Comparison of ENCODE assay signal across 15 mouse cellular contexts in the genomic region with DNA sequence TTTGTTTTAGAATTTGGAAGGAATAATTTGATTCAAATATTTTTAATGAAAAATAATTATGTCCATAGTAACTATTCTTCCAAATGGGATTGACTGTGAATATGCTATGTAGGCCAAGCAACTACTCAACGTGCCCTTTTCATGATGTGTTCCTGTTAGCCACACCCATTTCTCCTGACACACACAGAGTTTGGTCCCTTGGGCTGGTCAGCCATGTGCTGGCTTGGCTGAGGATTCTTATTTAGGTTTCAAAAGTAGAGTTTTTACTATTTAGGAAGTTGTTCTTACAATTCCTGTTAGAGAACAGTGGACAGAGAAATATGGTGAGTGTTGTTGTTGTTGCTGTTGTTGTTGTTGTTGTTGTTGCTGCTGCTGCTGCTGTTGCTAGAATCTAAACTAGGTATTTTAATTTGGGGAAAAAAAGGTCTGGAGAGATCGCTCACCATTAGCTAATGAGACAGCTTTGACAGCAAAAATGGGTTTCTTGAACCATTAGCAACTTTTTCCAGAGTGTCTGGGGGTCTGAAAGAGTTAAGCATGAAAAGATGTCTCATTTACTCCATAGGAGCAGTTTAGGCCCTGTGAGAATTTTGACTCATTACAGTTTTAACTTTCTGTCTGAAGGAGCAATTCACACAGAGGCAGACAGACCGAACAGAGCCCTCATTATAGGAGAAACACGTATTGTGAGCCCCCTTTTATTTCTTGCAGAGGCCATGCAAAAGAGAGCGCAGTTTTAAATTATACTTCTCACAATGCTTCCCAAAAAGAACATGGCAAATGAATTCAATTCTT.
"Had no signal": no experiment of that assay in that cellular context is flagged by ENCODE, and none has a peak within 500 bp of the region (broad histone marks: within the 10 kb centered on the region; RNA-seq: fewer than 3 reads in every experiment).

No protein-coding gene starts in this region.

- ATAC-seq: midbrain, embryonic 16.5 days had no signal

- H3K4me2 ChIP-seq: liver, embryonic 13.5 days; midbrain, embryonic 12.5 days; neural tube, embryonic 13.5 days had no signal

- H3K27ac ChIP-seq: liver, embryonic 13.5 days; midbrain, embryonic 12.5 days; neural tube, embryonic 13.5 days had no signal

- H3K4me3 ChIP-seq: liver, embryonic 13.5 days; midbrain, embryonic 12.5 days; myocyte; neural tube, embryonic 13.5 days had no signal

- H3K9ac ChIP-seq: liver, embryonic 13.5 days; midbrain, embryonic 12.5 days; neural tube, embryonic 13.5 days had no signal

- H3K4me1 ChIP-seq: liver, embryonic 13.5 days had no signal

- H3K9me3 ChIP-seq: liver, embryonic 13.5 days; midbrain, embryonic 12.5 days; neural tube, embryonic 13.5 days had no signal

- H3K27me3 ChIP-seq: liver, embryonic 13.5 days; midbrain, embryonic 12.5 days; neural tube, embryonic 13.5 days had no signal

- DNase-seq: kidney, adult 18-20 months; kidney, postnatal 4 days; layer of hippocampus, adult 9-11 months; liver, embryonic 13.5 days; lung, adult 2 months; lung, postnatal 14 days; lung, postnatal 4 days; retina, postnatal 1 day; thymus, adult 2 months; thymus, postnatal 14 days; thymus, postnatal 4 days had no signal

- H3K36me3 ChIP-seq: liver, embryonic 13.5 days; midbrain, embryonic 12.5 days; neural tube, embryonic 13.5 days had no signal
